1 mouse cellular context compared by ENCODE assay signal in the genomic region with DNA sequence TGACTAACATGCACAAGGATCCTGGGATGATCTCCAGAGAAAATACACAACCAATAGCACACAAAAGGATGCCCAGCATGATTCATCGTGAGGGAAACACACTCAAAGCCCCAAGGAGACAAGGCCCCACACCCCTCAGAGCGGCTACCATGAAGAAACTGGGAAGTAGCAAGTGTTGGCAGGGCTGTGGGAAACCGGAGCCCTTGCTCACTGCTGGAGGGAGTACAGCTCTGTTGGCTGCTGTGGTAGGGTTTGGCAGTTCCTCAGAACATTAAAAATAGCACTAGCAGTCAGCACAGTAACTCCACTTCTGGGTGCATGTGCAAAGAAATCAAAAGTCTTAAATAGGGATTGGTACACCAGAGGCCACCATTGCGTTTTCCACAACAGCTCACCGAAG.
TF ChIP-seq lines count a peak whose summit lies in the region.

No protein-coding gene starts in this region.

TF ChIP-seq in MEL, 35 proteins besides CTCF, POLR2A, EP300 and RAD21 (continued from another document):
- no peak for TF ChIP-seq HCFC1 (IDR thresholded peaks at IDR 0.05; ENCODE audit: low read depth, low read length)
- TF ChIP-seq SIN3A (IDR thresholded peaks at IDR 0.05; ENCODE audit: low read length), result no peak
- TF ChIP-seq JUND (IDR thresholded peaks at IDR 0.05; ENCODE audit: low read depth, low read length), result no peak
- TF ChIP-seq TCF12 (IDR thresholded peaks at IDR 0.05; ENCODE audit: low read depth, low read length), result no peak
- TF ChIP-seq E2F4 (IDR thresholded peaks at IDR 0.05; ENCODE audit: borderline replicate concordance, low read depth, low read length), result no peak
- TF ChIP-seq ZNF384 (IDR thresholded peaks at IDR 0.05; ENCODE audit: low read depth, low read length), result no peak
- no peak for TF ChIP-seq GABPA (IDR thresholded peaks at IDR 0.05; ENCODE audit: low read depth, low read length)
- no peak for TF ChIP-seq MYB (IDR thresholded peaks at IDR 0.05; ENCODE audit: low read depth, low read length)
- no peak for TF ChIP-seq ZC3H11A (IDR thresholded peaks at IDR 0.05; ENCODE audit: low read depth, low read length)
- no peak for TF ChIP-seq RCOR1 (IDR thresholded peaks at IDR 0.05; ENCODE audit: low read depth, low read length)
